Mouse (Mus musculus) erythroblast, embryonic 14.5 days (primary cell): ENCODE measurements around the gene Zfp966. TPM values are rescaled to one million over a fixed set of nuclear protein-coding genes. Genes with fewer than 3 reads are reported as not detected.
"Not testable (repeated sequence)": the region's sequence is repeated elsewhere in the genome, so short reads cannot be mapped to it uniquely, and the experiment has no call there.

Experiments used
- H3K27me3 ChIP-seq: 2 replicates; pipeline ENCODE4 v1.6.1; 2012; ENCODE audit warnings: inconsistent platforms; ENCODE audit not compliant: control insufficient read depth
- H3K36me3 ChIP-seq: 2 replicates; pipeline ENCODE4 v1.6.1; 2012; ENCODE audit warnings: mild to moderate bottlenecking, inconsistent platforms; ENCODE audit not compliant: control insufficient read depth
- H3K4me1 ChIP-seq: 2 replicates; pipeline ENCODE4 v1.6.1; 2012; ENCODE audit warnings: inconsistent platforms; ENCODE audit not compliant: control insufficient read depth
- H3K4me3 ChIP-seq: replicated peaks from 2 replicates; pipeline ENCODE3; 2012; ENCODE audit warnings: moderate library complexity, mild to moderate bottlenecking, inconsistent platforms
- H3K9me3 ChIP-seq: 2 replicates; pipeline ENCODE4 v1.6.1; 2012; ENCODE audit warnings: low read length, inconsistent platforms, mixed read lengths; ENCODE audit not compliant: control insufficient read depth
- polyA plus RNA-seq: library from polyadenylated mRNA; stranded (reverse); fragments of >175 nt; gene quantifications from 2 replicates; pipeline ENCODE4 v1.2.3, GENCODE M21; 2012

Gene Zfp966
- not detected in 2 replicates for polyA plus RNA-seq

- H3K4me1 ChIP-seq, H3K27me3 ChIP-seq, H3K4me3 ChIP-seq, H3K9me3 ChIP-seq, H3K36me3 ChIP-seq: not testable (repeated sequence)
Measured at GRCm38 (mm10) chr2:175931000-175931399, at the start of gene Zfp966. Gene Zfp966, minus strand, starts transcription at chr2:175931100.

DNA sequence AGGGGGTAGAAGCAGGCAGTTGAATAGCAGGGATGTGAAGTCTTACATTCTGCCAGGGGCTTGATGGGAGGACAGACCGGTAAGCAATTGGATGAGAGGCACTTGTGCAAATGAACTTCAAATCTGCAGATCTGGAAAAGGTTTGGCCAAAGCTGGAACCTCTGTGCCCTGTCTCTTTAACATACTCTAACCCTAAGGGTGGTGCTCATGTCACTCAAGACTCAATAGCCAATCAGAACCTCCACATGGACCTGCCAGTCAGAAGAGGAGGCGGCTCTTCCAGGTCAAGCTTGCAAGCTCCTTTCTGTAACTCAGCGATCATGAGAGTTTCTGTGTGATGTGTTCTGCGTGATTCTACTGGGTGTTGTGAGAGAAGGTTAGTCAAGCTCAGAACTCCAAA is 34.1 kb upstream of the Zfp966 start, which contains the start of gene Gm2026:
Gm2026 (plus strand) TSS at position 301 of the 400 bp plus-strand sequence.
- not testable (repeated sequence) for H3K9me3 ChIP-seq, H3K4me1 ChIP-seq, H3K36me3 ChIP-seq, H3K27me3 ChIP-seq, H3K4me3 ChIP-seq

- H3K36me3 ChIP-seq, H3K9me3 ChIP-seq, H3K4me3 ChIP-seq, H3K27me3 ChIP-seq, H3K4me1 ChIP-seq: not testable (repeated sequence)
Measured at GRCm38 (mm10) chr2:175869024-175869423, 61.9 kb downstream of the Zfp966 start, which contains the start of gene Gm6710. Gene Gm6710, plus strand, starts transcription at chr2:175869219.

Other genes starting within 250 kb of the Zfp966 start
- not detected in 2 replicates for gene Zfp969, start 227.5 kb downstream of the Zfp966 start, polyA plus RNA-seq
- gene Gm2007, start 189.6 kb downstream of the Zfp966 start, polyA plus RNA-seq: not detected in 2 replicates
- not detected in 2 replicates for gene Gm14288, start 130.0 kb downstream of the Zfp966 start, polyA plus RNA-seq
- not detected in 2 replicates for gene Gm6710, start 61.9 kb downstream of the Zfp966 start, polyA plus RNA-seq
- not detected in 2 replicates for gene Gm2026, start 34.2 kb upstream of the Zfp966 start, polyA plus RNA-seq
- gene Gm2004, start 218.7 kb upstream of the Zfp966 start, polyA plus RNA-seq: not detected in 2 replicates